Mouse (Mus musculus) neural tube, embryonic 15.5 days (tissue): ENCODE results near the gene Gm14137. TPM values are rescaled to one million over a fixed set of nuclear protein-coding genes. Genes with fewer than 3 reads are reported as not detected.

Experiments
- ATAC-seq: fragments of 200-750 bp; cut with Nextera tagmentation; 2 replicates; pipeline ENCODE4 v1.8.0; 2017; ENCODE audit warnings: mild to moderate bottlenecking, moderate TSS enrichment, moderate library complexity; ENCODE audit not compliant: low FRiP score
- H3K27ac ChIP-seq: fragments of 300-500 bp; sonication (generic); replicated peaks from 2 replicates; pipeline ENCODE4 v1.5.1; 2015; ENCODE audit warnings: mild to moderate bottlenecking, inconsistent platforms
- H3K27me3 ChIP-seq: fragments of 300-500 bp; sonication (generic); replicated peaks from 2 replicates; pipeline ENCODE4 v1.6.1; 2015; ENCODE audit warnings: inconsistent platforms
- H3K36me3 ChIP-seq: fragments of 300-500 bp; sonication (generic); 2 replicates; pipeline ENCODE4 v1.6.1; 2015; ENCODE audit warnings: inconsistent platforms
- H3K4me1 ChIP-seq: fragments of 300-500 bp; sonication (generic); 2 replicates; pipeline ENCODE4 v1.6.1; 2015; ENCODE audit warnings: inconsistent platforms
- H3K4me2 ChIP-seq: fragments of 300-500 bp; sonication (generic); 2 replicates; pipeline ENCODE4 v1.6.1; 2015; ENCODE audit warnings: inconsistent platforms, mild to moderate bottlenecking, moderate library complexity
- H3K4me3 ChIP-seq: fragments of 300-500 bp; sonication (generic); replicated peaks from 2 replicates; pipeline ENCODE4 v1.5.1; 2015; ENCODE audit warnings: mild to moderate bottlenecking, inconsistent platforms
- H3K9ac ChIP-seq: fragments of 300-500 bp; sonication (generic); replicated peaks from 2 replicates; pipeline ENCODE4 v1.6.1; 2015; ENCODE audit warnings: mild to moderate bottlenecking, inconsistent platforms
- H3K9me3 ChIP-seq: fragments of 300-500 bp; sonication (generic); replicated peaks from 2 replicates; pipeline ENCODE4 v1.6.1; 2016; ENCODE audit warnings: inconsistent platforms
- WGBS: fragments of 180-500 bp; shearing (Covaris S2); methylation state at CpG from one replicate; pipeline ENCODE4 v1.1.7; 2015; ENCODE audit warnings: mixed read lengths; 5-methylcytosine and 5-hydroxymethylcytosine counted together
- polyA plus RNA-seq: library from polyadenylated mRNA; unstranded; fragments of >200 nt; fragmentation: Nextera tagmentation; extraction: Ambion mirVana; gene quantifications from 2 replicates; pipeline ENCODE4 v1.2.1, GENCODE M21; 2015

The Gm14137 gene
- polyA plus RNA-seq, 1 experiment from 2014 or later = 0.78 TPM

DNA sequence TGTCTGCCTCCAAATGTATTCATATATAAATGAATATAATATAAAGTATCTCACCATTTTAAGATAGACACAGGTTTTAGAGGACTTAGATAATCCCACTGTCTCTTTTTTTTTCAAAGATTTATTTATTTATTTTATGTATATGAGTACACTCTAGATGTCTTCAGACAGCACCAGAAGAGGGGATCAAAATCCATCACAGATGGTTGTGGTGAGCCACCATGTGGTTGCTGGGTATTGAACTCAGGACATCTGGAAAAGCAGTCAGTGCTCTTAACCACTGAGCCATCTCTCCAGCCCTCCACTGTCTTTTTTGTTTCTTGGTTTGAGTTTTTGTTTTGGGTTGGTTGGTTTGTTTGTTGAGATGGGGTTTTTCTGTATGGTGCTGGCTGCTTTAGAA lies 16.5 kb upstream of the Gm14137 start:
- H3K27me3 ChIP-seq = no peaks in the 10 kb centered on the region
- H3K36me3 ChIP-seq = peaks cover 14% of the 10 kb centered on the region

DNA sequence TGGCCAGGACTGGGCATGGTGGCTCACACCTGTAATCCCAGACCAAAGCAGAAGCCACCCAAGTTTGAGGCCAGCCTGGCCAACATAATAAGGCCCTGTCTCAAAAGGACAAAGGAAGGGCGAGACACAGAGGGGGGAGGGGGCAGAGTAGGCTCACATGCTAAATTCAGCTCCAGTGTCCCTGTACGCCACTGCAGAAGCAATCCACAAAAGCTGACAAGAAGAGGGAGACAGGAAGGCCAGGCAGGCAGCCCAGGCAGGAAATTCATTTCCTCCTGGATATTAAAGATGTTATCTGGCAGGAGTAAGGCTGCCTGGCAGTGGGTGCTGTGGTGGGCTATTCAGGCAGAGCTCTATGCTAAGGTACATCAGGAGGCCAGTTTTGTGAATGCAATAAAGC lies 13.1 kb upstream of the Gm14137 start:
- no peak for ATAC-seq
- no peak overlapping the region for H3K27ac ChIP-seq
- H3K4me2 ChIP-seq = no peak overlapping the region
- peaks cover 8% of the 10 kb centered on the region for H3K4me1 ChIP-seq
- no peak overlapping the region for H3K9ac ChIP-seq
- H3K27me3 ChIP-seq = peaks cover 21% of the 10 kb centered on the region
- 33% methylated on average over 2 of the region's 2 CpGs for WGBS
- H3K36me3 ChIP-seq = no peaks in the 10 kb centered on the region
- H3K9me3 ChIP-seq = no peaks in the 10 kb centered on the region
- no peak overlapping the region for H3K4me3 ChIP-seq

More for the DNA sequence above, 16.5 kb upstream of the Gm14137 start:
- Histone ChIP-seq H3K9me3 (no peaks in the 10 kb centered on the region), H3K4me1 (peaks cover 25% of the 10 kb centered on the region), H3K9ac (no peak overlapping the region), H3K4me3 (no peak overlapping the region), H3K4me2 (peak overlapping the region; percentile 90), H3K27ac (no peak overlapping the region)
- no peak for ATAC-seq

GRCm38 (mm10) chr2:119163135-119163534 lies 11.2 kb upstream of the Gm14137 start:
- ATAC-seq = no peak
- Histone ChIP-seq H3K27me3 (peaks cover 31% of the 10 kb centered on the region), H3K4me3 (no peak overlapping the region), H3K4me2 (no peak overlapping the region), H3K27ac (no peak overlapping the region), H3K36me3 (no peaks in the 10 kb centered on the region), H3K9ac (no peak overlapping the region), H3K4me1 (peaks cover 15% of the 10 kb centered on the region), H3K9me3 (no peaks in the 10 kb centered on the region)
- WGBS = 73% methylated on average over 3 of the region's 3 CpGs

DNA sequence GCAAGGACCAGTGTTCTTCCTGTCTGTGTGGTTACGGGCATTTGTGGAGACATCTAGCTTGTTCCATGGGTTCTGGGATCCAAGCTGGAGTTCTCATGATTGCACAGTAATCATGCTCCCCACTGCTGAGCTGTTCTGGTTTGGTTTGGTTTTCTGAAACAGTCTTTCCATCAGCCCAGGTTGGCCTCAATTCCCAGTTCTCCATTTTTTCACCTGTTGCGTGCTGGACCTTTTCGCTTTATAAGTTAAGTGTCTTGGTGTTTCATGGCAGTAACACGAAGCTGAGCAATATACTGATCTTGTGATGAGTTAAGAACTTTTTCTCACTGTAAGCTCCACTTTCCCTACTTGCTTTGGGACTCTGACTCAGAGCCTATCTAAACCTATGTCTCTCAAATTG lies 10.3 kb upstream of the Gm14137 start:
- Histone ChIP-seq H3K4me3 (no peak overlapping the region), H3K27ac (no peak overlapping the region), H3K4me2 (no peak overlapping the region), H3K27me3 (peaks cover 32% of the 10 kb centered on the region), H3K9ac (no peak overlapping the region), H3K9me3 (no peaks in the 10 kb centered on the region), H3K4me1 (peaks cover 16% of the 10 kb centered on the region), H3K36me3 (no peaks in the 10 kb centered on the region)
- 92% methylated on average over 4 of the region's 4 CpGs for WGBS
- ATAC-seq = no peak

DNA sequence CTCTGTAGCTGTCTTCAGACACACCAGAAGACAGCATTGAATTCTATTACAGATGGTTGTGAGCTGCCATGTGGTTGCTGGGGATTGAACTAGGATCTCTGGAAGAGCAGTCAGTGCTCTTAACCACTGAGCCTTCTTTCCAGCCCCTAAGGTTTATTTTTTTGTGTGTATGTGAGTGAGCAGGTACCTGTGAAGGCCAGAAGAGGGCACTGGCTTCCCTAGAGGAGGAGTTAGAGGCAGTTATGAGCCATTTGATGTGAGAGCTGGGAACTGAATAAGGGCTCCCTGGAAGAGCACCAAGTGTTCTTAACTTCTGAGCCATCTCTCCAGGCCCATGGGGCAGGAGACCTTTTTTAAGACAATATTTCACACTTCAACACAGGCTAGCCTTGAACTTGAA lies 8.9 kb upstream of the Gm14137 start:
- H3K27ac ChIP-seq = no peak overlapping the region
- H3K9ac ChIP-seq = no peak overlapping the region
- H3K27me3 ChIP-seq = peaks cover 36% of the 10 kb centered on the region
- ATAC-seq = no peak
- no peaks in the 10 kb centered on the region for H3K36me3 ChIP-seq
- peaks cover 16% of the 10 kb centered on the region for H3K4me1 ChIP-seq
- H3K9me3 ChIP-seq = no peaks in the 10 kb centered on the region
- H3K4me3 ChIP-seq = no peak overlapping the region
- no peak overlapping the region for H3K4me2 ChIP-seq

GRCm38 (mm10) chr2:119166901-119167865 lies 7.1 kb upstream of the Gm14137 start, which contains the start of gene Gchfr:
TSS of gene Gchfr (plus strand) at chr2:119167773.
- Histone ChIP-seq H3K9me3 (no peaks in the 10 kb centered on the region), H3K4me2 (peak within 1 kb of the TSS; percentile 100), H3K36me3 (no peaks in the 10 kb centered on the region), H3K4me1 (peaks cover 19% of the 10 kb centered on the region), H3K9ac (peak within 1 kb of the TSS; percentile 50), H3K4me3 (peak within 1 kb of the TSS; percentile 50), H3K27ac (no peak within 1 kb of the TSS), H3K27me3 (peaks cover 36% of the 10 kb centered on the region)
- under 1% methylated on average over 60 of the region's 60 CpGs for WGBS
- ATAC-seq = peak; percentile 72

- Histone ChIP-seq H3K27ac (no peak overlapping the region), H3K4me2 (peak overlapping the region; percentile 100), H3K4me1 (peaks cover 26% of the 10 kb centered on the region), H3K27me3 (peaks cover 36% of the 10 kb centered on the region), H3K36me3 (no peaks in the 10 kb centered on the region), H3K4me3 (peak overlapping the region; percentile 50), H3K9ac (peak overlapping the region; percentile 50), H3K9me3 (no peaks in the 10 kb centered on the region)
- WGBS = 1% methylated on average over 26 of the region's 26 CpGs
- ATAC-seq = peak; percentile 35
These were observed 6.4 kb upstream of the Gm14137 start for GRCm38 (mm10) chr2:119167866-119168256.

GRCm38 (mm10) chr2:119170282-119170681 lies 4.0 kb upstream of the Gm14137 start:
- Histone ChIP-seq H3K27ac (no peak overlapping the region), H3K36me3 (no peaks in the 10 kb centered on the region), H3K9me3 (no peaks in the 10 kb centered on the region), H3K9ac (no peak overlapping the region), H3K4me1 (peaks cover 47% of the 10 kb centered on the region), H3K27me3 (peaks cover 24% of the 10 kb centered on the region), H3K4me2 (no peak overlapping the region), H3K4me3 (no peak overlapping the region)
- WGBS = 89% methylated on average over 2 of the region's 2 CpGs
- no peak for ATAC-seq

DNA sequence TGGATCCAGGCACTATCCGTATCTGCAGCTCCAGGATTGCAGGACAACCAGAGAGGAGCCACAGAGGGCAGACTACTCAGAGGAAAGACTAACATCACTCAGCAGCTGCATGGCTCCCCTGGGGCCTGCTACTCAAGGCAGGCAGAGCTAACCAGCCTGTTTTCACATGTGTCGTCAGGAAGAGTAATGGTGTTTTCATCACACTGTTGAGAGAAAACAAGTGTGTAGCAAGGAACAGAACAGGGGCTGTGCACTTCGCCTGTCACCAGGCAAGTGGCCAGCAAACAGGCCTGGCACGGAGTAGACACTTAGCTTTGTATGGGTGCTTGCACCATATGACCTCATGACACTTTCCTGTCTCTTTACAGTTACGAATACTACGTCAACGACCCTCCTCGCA lies 2.7 kb upstream of the Gm14137 start:
- H3K27me3 ChIP-seq = peaks cover 14% of the 10 kb centered on the region; the same call in 1 of the 2 replicates
- H3K36me3 ChIP-seq = no peaks in the 10 kb centered on the region
- H3K9me3 ChIP-seq = no peaks in the 10 kb centered on the region
- H3K4me2 ChIP-seq = no peak overlapping the region
- WGBS = 64% methylated on average over 8 of the region's 8 CpGs
- no peak overlapping the region for H3K27ac ChIP-seq
- H3K9ac ChIP-seq = no peak overlapping the region
- H3K4me3 ChIP-seq = no peak overlapping the region
- H3K4me1 ChIP-seq = peaks cover 45% of the 10 kb centered on the region
- ATAC-seq = no peak

DNA sequence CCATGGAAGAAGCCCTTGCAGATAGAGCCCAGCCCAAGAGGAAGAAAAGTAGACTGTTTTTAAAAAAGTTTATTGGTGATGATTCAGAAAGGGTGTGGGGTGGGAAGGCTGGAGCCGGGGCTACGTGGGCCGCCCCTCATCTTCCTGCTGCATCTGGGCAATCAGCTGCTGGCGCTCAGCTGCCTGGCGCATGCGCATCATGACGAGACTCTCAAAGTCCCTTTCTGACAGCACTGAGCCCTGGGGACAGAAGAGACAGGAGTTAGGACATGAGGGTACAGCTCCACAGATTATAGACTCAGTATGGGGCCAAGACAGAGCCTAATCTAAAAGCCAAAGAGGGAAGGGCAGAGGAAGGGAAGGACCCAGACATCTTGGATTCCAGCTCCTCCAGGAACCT lies 1.9 kb upstream of the Gm14137 start:
- Histone ChIP-seq H3K9ac (peak overlapping the region; percentile 28; the same call in 1 of the 2 replicates), H3K4me2 (peak overlapping the region; percentile 30; the same call in 1 of the 2 replicates), H3K27me3 (peaks cover 11% of the 10 kb centered on the region; the same call in 1 of the 2 replicates), H3K27ac (peak overlapping the region; percentile 18; the same call in 1 of the 2 replicates), H3K9me3 (no peaks in the 10 kb centered on the region), H3K4me3 (no peak overlapping the region), H3K36me3 (peaks cover 5% of the 10 kb centered on the region), H3K4me1 (peaks cover 38% of the 10 kb centered on the region)
- ATAC-seq = no peak
- WGBS = 66% methylated on average over 7 of the region's 7 CpGs

DNA sequence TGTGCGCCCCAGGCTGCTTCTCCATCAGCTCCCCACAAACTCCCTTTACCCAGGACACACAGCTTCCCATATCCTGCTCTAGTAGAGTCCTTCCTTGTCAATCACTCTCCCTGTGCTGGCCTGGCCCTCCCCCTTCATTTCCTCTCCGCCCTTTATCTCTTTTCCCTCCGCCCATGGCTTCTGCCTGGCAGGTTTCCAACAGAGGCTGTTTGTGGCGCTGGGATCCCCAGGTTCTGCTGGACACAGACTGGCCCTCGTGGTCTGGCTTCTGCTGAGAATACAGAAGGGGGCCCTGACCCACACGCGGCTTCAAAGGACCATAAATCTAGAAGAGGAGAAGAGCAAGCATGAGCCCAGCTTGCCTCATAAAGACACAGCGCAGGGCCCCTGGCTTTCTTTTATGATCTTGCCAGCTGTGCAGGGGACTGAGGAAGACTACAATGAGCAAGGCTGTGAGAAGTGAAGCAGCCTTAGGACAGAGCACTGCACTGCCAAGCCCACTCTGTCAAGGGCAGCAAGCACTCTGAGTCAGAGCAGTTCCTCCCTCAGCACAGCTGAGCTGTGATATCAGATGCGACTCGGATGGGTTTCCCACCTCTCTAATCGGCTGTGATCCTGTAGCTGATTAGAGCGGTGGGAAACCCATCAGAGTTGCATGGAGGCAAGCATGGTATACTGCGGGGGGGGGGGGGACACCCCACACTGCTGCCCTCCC lies 1.3 kb upstream of the Gm14137 start:
- peaks cover 6% of the 10 kb centered on the region; the same call in 1 of the 2 replicates for H3K27me3 ChIP-seq
- peak overlapping the region; percentile 30 for H3K4me2 ChIP-seq
- no peaks in the 10 kb centered on the region for H3K9me3 ChIP-seq
- peak; percentile 43 for ATAC-seq
- no peak overlapping the region for H3K4me3 ChIP-seq
- H3K36me3 ChIP-seq = peaks cover 9% of the 10 kb centered on the region
- WGBS = 10% methylated on average over 13 of the region's 13 CpGs
- peak overlapping the region; percentile 18; the same call in 1 of the 2 replicates for H3K27ac ChIP-seq
- H3K9ac ChIP-seq = peak overlapping the region; percentile 28
- H3K4me1 ChIP-seq = peaks cover 33% of the 10 kb centered on the region
